Mouse (Mus musculus) gastrocnemius, postnatal 25 days (tissue): ENCODE results near the gene Pld1. TPM values are rescaled to one million over a fixed set of nuclear protein-coding genes. Genes with fewer than 3 reads are reported as not detected.

Source experiments
- DNase-seq: peaks from one replicate; pipeline ENCODE4 v3.0.0; 2022
- long read RNA-seq, 2 experiments: library from polyadenylated mRNA; stranded (forward); transcript quantifications; one replicate each; pipeline ENCODE4 v2.0.0; 2021
- total RNA-seq, 2 experiments: library from RNA; stranded (reverse); gene quantifications; 1 replicate in 1 of 2; 2 replicates in 1 of 2; pipeline ENCODE4 v1.2.3; 2021

The Pld1 gene
- 1 to 10 TPM; 4.4 to 5.4 TPM for total RNA-seq
- long read RNA-seq, experiment 1: 0 reads
- long read RNA-seq, experiment 2: 0 reads

DNA sequence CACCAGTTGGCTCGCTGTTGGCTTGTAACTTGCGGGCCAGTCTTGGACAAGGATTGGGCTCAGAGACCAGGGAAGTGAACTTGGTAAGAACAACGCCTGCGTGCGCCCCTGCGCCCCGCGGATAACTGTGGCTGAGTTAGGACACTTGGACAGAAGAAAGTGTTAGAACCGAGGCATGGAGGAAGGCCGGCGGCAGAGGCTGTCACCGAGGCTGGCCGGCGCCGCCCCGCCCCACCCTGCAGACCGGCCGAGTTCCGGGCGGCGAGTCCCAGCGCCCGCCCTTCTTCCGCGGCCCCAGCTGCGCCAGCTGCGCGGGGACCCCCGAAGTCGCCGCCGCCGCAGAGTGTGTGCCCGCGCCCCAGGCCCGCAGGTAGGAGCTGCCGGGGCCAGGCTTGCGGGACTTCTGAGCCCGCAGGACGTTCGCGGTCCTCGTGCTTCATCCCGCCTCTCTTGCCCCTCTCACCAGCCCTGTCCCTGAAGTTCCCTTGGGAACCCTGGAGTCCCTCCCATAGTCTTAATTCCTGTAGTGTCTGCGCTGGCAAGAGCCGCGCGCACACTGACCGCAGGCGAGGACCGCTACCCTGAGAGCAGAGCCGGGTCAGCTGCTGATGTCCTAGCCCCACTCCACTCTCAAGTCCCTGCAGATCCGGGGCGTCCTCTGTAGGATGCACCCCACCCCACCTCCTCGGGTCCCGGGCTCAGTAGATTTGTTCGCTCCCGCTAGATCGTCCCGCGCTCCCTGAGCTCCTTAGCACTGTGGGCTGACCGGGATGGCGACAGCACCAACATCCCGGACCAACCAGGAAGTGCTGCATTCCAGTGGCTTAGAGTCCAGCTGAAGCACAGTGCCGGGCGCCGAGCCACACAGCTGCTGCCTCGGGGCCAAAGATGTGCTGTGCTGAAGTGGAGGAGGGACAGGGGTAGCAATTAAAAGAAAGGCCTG lies at the start of gene Pld1:
Gene Pld1, plus strand, starts transcription at position 315 of the 943 bp plus-strand sequence.
- peak; percentile 93 for DNase-seq

DNA sequence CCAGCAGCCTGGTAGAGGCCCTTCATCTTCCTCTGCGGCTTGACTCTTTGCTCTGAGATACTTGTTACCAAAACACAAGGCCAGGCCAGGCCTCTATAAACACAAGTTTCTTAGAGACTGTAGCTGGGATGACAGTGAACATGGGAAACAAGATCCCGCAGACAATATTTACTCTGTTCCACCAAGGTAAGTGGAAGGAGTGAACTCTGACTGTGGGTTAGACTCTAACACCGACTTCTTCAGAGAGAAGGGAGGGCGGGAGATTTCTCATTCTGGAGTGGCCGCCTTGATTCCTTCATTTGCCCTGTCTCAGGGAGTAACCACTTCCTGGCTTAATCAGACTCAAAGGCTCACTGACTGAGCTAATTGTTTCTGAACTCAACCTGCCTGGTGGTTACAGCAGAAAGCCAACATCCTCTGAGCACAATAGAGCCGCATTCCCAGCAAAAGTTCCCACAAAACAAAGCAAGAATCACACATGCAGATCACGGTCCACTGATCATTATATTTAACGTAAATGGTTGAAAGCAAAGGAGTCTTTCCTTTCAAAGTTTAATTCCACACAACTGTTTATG lies 42.1 kb upstream of the Pld1 start, which contains the start of gene Tmem212:
Gene Tmem212, minus strand, starts transcription at position 51 of the 575 bp plus-strand sequence.
- DNase-seq: no peak

- DNase-seq: no peak
These were observed 40.3 kb upstream of the Pld1 start for GRCm38 (mm10) chr3:27898178-27898577.

- DNase-seq: peak; percentile 79
These were observed 39.3 kb upstream of the Pld1 start for GRCm38 (mm10) chr3:27899012-27899726.

GRCm38 (mm10) chr3:27901846-27902245 lies 36.6 kb upstream of the Pld1 start:
- no peak for DNase-seq

DNA sequence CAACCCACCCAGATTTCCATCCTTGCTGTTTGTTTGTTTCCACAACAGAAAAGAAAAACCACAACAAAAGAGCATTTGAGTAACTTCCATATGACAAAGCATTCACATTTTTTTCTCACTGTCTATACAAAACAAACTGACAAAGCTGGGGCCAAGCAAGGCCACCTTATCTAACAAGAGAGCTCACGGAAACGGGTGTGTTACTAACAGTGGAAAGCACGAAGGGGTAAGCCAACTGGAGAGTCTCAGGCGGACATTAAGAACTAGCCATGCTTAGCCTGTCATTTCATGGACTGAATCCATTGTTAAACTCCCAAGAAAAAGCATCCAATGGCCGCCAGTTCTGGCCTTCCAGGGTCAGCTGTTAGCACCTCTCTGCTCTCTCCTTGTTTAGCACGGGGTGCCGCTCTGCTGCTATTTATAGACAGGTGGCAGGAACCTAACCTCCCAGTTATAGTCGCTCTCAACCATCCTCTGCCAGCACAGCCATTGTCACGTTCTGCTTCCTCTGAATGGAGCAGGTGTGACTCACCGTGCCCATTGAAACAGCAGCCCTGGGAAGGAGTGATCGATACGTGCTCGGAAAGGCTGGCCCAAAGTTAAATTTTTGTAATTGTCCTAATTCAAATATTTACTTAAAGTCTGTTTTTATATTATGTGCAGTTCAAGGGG lies 33.7 kb upstream of the Pld1 start:
- DNase-seq: peak; percentile 30

DNA sequence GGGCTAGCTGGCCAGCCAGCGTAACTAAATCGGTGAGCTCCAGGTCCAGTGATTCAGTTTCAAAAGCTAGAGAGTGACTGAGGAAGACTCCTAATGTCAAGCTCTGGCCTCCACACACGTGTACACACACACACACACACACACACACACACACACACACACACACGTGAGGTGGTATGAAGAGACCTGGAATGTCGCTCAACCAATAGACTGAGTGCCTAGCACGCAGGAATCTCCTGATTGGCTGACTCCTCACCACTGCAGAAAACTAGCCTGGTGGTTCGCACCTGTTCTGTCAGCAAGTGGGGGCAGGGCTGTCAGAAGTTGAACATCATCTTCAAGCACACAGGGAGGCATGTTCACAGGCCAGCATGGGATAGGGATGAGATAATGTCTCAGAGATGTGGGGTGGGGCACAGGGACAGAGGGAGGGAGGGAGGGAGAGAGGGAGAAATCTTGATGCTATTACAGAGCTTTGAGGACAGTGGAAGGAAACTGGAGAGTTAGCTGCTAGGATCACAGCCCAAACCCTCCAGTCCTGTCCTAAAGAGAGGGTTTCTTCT lies 31.8 kb upstream of the Pld1 start:
- no peak for DNase-seq

DNA sequence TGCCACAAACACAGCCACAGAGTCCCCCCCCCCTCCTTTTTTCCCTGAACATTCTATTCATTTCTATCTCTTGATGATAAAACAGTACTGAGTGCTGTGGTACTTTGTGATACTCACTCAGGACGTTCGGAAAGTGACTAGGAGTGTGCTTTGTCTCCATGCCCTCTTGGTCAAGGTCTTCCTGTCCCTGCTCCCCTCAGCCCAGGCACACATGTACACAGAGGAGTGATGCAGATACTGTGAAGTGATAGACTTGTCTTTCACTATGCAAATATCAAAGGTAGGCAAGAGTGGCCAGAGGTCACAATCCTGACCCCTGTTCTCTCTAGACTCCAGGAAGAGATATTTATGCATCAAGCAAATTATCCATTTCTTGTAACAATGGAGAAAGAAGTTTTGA lies 31.2 kb upstream of the Pld1 start:
- DNase-seq: no peak

DNA sequence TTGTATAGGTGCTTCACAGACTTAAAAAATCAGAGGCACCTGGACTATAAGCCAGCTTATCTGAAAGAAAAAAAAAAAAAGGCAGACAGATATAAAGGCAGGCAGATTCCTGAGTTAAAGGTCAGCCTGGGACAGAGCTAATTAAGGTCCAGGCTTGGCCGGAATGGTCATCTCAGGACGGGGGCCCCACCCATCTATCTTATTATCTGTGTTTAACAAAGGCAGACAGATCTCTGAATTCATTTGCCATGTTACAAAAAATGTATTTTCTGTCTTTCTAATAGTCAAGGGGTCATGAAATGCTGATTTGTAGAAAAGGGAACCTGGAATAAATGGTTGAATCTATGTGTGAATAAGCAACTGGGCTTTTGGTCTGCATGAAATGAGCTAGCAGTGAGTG lies 30.2 kb upstream of the Pld1 start:
- DNase-seq: no peak

GRCm38 (mm10) chr3:27909016-27909415 lies 29.5 kb upstream of the Pld1 start:
- DNase-seq: no peak

- DNase-seq: no peak
These were observed 19.6 kb upstream of the Pld1 start for GRCm38 (mm10) chr3:27918656-27919436.

GRCm38 (mm10) chr3:27921268-27922020 lies 17.1 kb upstream of the Pld1 start:
- no peak for DNase-seq

DNA sequence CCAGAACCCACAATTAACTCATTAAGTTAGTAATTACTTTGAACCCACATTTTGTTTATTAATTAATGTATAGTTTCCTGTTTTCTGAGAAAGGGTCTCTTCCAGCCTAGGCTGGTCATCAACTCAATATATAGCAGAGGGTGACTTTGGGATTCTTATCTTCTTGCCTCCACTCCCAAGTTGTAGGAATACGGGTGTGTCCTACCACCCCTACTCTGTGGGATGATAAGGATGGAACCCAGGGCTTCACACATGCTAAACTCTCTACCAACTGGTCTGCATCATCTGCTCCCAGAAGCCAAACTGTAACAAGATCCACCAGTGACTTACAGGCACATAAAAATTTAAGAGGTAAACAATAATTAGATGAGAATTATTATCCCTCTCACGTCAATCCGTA lies 14.5 kb upstream of the Pld1 start:
- no peak for DNase-seq

DNA sequence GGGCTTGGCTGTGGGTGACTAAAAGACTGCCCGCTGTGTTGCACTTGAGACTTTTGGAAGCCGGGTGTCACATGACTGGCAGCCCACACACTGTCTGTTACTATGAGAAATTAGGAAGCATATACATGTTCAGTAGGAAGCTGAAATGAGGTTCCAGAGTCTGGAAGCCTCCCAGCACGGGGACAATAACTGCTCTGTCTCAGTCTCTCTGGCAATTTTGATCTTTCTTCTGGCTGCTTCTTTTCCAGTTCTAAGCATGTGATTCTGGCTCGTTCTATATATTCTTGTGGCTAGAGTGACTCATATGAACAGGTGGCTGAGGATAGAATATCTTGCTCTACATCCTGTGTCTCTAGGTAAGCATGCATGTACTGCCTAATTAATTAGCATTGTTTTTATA lies 9.3 kb upstream of the Pld1 start:
- no peak for DNase-seq

- DNase-seq: no peak
These were observed 6.1 kb upstream of the Pld1 start for GRCm38 (mm10) chr3:27932391-27932790.

DNA sequence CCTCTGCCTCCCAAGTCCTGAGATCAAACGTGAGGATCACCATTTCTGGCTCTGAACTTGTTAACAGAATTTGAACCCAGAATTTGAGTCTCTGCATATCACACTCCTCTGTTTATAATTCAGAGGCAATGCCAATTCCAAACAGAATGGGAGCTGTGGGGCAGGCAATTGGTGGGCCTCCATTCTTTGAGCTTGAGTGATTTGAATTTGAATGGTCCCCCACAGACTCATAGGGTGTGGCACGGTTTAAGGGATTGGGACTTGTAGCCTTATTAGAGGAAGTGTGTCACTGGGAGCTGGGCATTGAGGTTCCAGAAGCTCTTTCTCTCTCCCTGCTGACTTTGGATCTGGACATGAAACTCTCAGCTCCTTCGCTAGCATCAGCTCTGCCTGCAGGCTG lies 2.9 kb upstream of the Pld1 start:
- DNase-seq: no peak

GRCm38 (mm10) chr3:27936731-27937130 lies 1.8 kb upstream of the Pld1 start:
- no peak for DNase-seq

- DNase-seq: no peak
These were observed 1.1 kb upstream of the Pld1 start for GRCm38 (mm10) chr3:27937144-27938110.

DNA sequence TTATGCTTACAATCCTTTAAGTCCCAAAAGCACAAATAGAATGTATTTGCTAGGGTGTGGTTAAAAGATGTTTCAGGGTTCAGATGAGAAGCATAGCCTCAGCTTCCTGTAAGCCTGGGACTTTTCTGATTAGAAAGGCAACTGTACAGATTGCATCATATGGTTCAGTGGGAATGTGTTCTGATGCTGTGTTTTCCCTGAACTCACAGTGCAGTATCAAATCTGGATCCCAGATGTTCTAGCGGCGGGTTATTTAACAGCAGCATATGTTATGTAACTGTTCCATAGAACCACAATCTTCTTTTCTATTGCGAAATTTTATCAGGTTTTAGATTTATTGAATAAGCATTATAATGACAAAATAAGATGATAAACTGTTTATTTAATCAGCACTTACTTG lies 3.1 kb downstream of the Pld1 start:
- no peak for DNase-seq
